Mouse (Mus musculus): ENCODE data around the gene Dner. TPM values are rescaled to one million over a fixed set of nuclear protein-coding genes. Genes with fewer than 3 reads are reported as not detected.

The Dner gene
- polyA plus RNA-seq, 1 experiment from 2014 or later, result 3.4 TPM

GRCm38 (mm10) chr1:84426679-84427078 is 269.3 kb downstream of the Dner start:
- Histone ChIP-seq H3K27me3 (replicated peaks; ENCODE audit: control insufficient read depth, insufficient read depth, low read length) (no peaks in the 10 kb centered on the region), H3K9ac (ENCODE audit: low read depth, low read length) (no peak overlapping the region), H3K4me1 (ENCODE audit: control insufficient read depth, insufficient read depth, low read length) (no peaks in the 10 kb centered on the region), H3K4me3 (ENCODE audit: low read length) (no peak overlapping the region), H3K27ac (ENCODE audit: low read length) (no peak overlapping the region), H3K4me2 (ENCODE audit: low read depth, low read length) (no peak overlapping the region), H3K36me3 (ENCODE audit: control insufficient read depth, insufficient read depth, low read length) (no peaks in the 10 kb centered on the region), H3K9me3 (ENCODE audit: control insufficient read depth, low read length) (no peaks in the 10 kb centered on the region)
- 81% methylated on average over 5 of the region's 5 CpGs for WGBS
- no peak for ATAC-seq

- no peaks in the 10 kb centered on the region for H3K9me3 ChIP-seq (ENCODE audit: control insufficient read depth, low read length)
- no peak overlapping the region for H3K9ac ChIP-seq (ENCODE audit: low read depth, low read length)
- ATAC-seq, result no peak
- H3K27ac ChIP-seq (ENCODE audit: low read length), result no peak overlapping the region
- 61% methylated on average over 2 of the region's 2 CpGs for WGBS
- no peak overlapping the region for H3K4me3 ChIP-seq (ENCODE audit: low read length)
- H3K27me3 ChIP-seq (replicated peaks; ENCODE audit: control insufficient read depth, insufficient read depth, low read length), result no peaks in the 10 kb centered on the region
- H3K4me1 ChIP-seq (ENCODE audit: control insufficient read depth, insufficient read depth, low read length), result no peaks in the 10 kb centered on the region
- no peaks in the 10 kb centered on the region for H3K36me3 ChIP-seq (ENCODE audit: control insufficient read depth, insufficient read depth, low read length)
- no peak overlapping the region for H3K4me2 ChIP-seq (ENCODE audit: low read depth, low read length)
Measured at GRCm38 (mm10) chr1:84422881-84423280, 273.1 kb downstream of the Dner start.

GRCm38 (mm10) chr1:84421845-84422244 is 274.2 kb downstream of the Dner start:
- H3K9me3 ChIP-seq (ENCODE audit: control insufficient read depth, low read length), result no peaks in the 10 kb centered on the region
- WGBS, result 86% methylated on average over 1 of the region's 1 CpGs
- ATAC-seq, result no peak
- no peaks in the 10 kb centered on the region for H3K27me3 ChIP-seq (replicated peaks; ENCODE audit: control insufficient read depth, insufficient read depth, low read length)
- no peak overlapping the region for H3K4me2 ChIP-seq (ENCODE audit: low read depth, low read length)
- no peak overlapping the region for H3K9ac ChIP-seq (ENCODE audit: low read depth, low read length)
- H3K27ac ChIP-seq (ENCODE audit: low read length), result no peak overlapping the region
- H3K36me3 ChIP-seq (ENCODE audit: control insufficient read depth, insufficient read depth, low read length), result no peaks in the 10 kb centered on the region
- H3K4me3 ChIP-seq (ENCODE audit: low read length), result no peak overlapping the region
- H3K4me1 ChIP-seq (ENCODE audit: control insufficient read depth, insufficient read depth, low read length), result no peaks in the 10 kb centered on the region

GRCm38 (mm10) chr1:84419416-84419815 is 276.6 kb downstream of the Dner start:
- no peak overlapping the region for H3K9ac ChIP-seq (ENCODE audit: low read depth, low read length)
- H3K27me3 ChIP-seq (replicated peaks; ENCODE audit: control insufficient read depth, insufficient read depth, low read length), result no peaks in the 10 kb centered on the region
- H3K4me2 ChIP-seq (ENCODE audit: low read depth, low read length), result no peak overlapping the region
- H3K27ac ChIP-seq (ENCODE audit: low read length), result no peak overlapping the region; the same call in 1 of the 2 replicates
- H3K9me3 ChIP-seq (ENCODE audit: control insufficient read depth, low read length), result no peaks in the 10 kb centered on the region
- H3K4me3 ChIP-seq (ENCODE audit: low read length), result no peak overlapping the region
- no peaks in the 10 kb centered on the region for H3K4me1 ChIP-seq (ENCODE audit: control insufficient read depth, insufficient read depth, low read length)
- ATAC-seq, result no peak
- no peaks in the 10 kb centered on the region for H3K36me3 ChIP-seq (ENCODE audit: control insufficient read depth, insufficient read depth, low read length)
- 27% methylated on average over 2 of the region's 2 CpGs for WGBS

- Histone ChIP-seq H3K36me3 (ENCODE audit: control insufficient read depth, insufficient read depth, low read length) (no peaks in the 10 kb centered on the region), H3K27ac (ENCODE audit: low read length) (no peak overlapping the region), H3K4me2 (ENCODE audit: low read depth, low read length) (no peak overlapping the region), H3K4me1 (ENCODE audit: control insufficient read depth, insufficient read depth, low read length) (no peaks in the 10 kb centered on the region), H3K4me3 (ENCODE audit: low read length) (no peak overlapping the region), H3K9ac (ENCODE audit: low read depth, low read length) (no peak overlapping the region), H3K9me3 (ENCODE audit: control insufficient read depth, low read length) (no peaks in the 10 kb centered on the region), H3K27me3 (replicated peaks; ENCODE audit: control insufficient read depth, insufficient read depth, low read length) (no peaks in the 10 kb centered on the region)
- WGBS, result 73% methylated on average over 9 of the region's 9 CpGs
- no peak for ATAC-seq
Measured at GRCm38 (mm10) chr1:84418511-84418910, 277.5 kb downstream of the Dner start.

GRCm38 (mm10) chr1:84417761-84418238 is 278.2 kb downstream of the Dner start:
- peak; percentile 69 for ATAC-seq
- H3K27me3 ChIP-seq (replicated peaks; ENCODE audit: control insufficient read depth, insufficient read depth, low read length), result no peaks in the 10 kb centered on the region
- WGBS, result 52% methylated on average over 9 of the region's 9 CpGs
- H3K4me3 ChIP-seq (ENCODE audit: low read length), result no peak overlapping the region
- H3K4me1 ChIP-seq (ENCODE audit: control insufficient read depth, insufficient read depth, low read length), result no peaks in the 10 kb centered on the region
- no peak overlapping the region for H3K4me2 ChIP-seq (ENCODE audit: low read depth, low read length)
- H3K9me3 ChIP-seq (ENCODE audit: control insufficient read depth, low read length), result no peaks in the 10 kb centered on the region
- no peak overlapping the region for H3K9ac ChIP-seq (ENCODE audit: low read depth, low read length)
- no peaks in the 10 kb centered on the region for H3K36me3 ChIP-seq (ENCODE audit: control insufficient read depth, insufficient read depth, low read length)
- peak overlapping the region; percentile 36; the same call in 1 of the 2 replicates for H3K27ac ChIP-seq (ENCODE audit: low read length)

GRCm38 (mm10) chr1:84417276-84417675 is 278.7 kb downstream of the Dner start:
- Histone ChIP-seq H3K9ac (ENCODE audit: low read depth, low read length) (no peak overlapping the region), H3K4me3 (ENCODE audit: low read length) (no peak overlapping the region), H3K9me3 (ENCODE audit: control insufficient read depth, low read length) (no peaks in the 10 kb centered on the region), H3K27ac (ENCODE audit: low read length) (peak overlapping the region; percentile 36; the same call in 1 of the 2 replicates), H3K36me3 (ENCODE audit: control insufficient read depth, insufficient read depth, low read length) (no peaks in the 10 kb centered on the region), H3K4me2 (ENCODE audit: low read depth, low read length) (no peak overlapping the region), H3K27me3 (replicated peaks; ENCODE audit: control insufficient read depth, insufficient read depth, low read length) (no peaks in the 10 kb centered on the region), H3K4me1 (ENCODE audit: control insufficient read depth, insufficient read depth, low read length) (no peaks in the 10 kb centered on the region)
- no peak for ATAC-seq
- WGBS, result 71% methylated on average over 6 of the region's 6 CpGs

GRCm38 (mm10) chr1:84414464-84414863 is 281.6 kb downstream of the Dner start:
- WGBS, result 88% methylated on average over 3 of the region's 3 CpGs
- Histone ChIP-seq H3K27me3 (replicated peaks; ENCODE audit: control insufficient read depth, insufficient read depth, low read length) (no peaks in the 10 kb centered on the region), H3K27ac (ENCODE audit: low read length) (no peak overlapping the region), H3K9ac (ENCODE audit: low read depth, low read length) (no peak overlapping the region), H3K4me2 (ENCODE audit: low read depth, low read length) (no peak overlapping the region), H3K9me3 (ENCODE audit: control insufficient read depth, low read length) (no peaks in the 10 kb centered on the region), H3K36me3 (ENCODE audit: control insufficient read depth, insufficient read depth, low read length) (no peaks in the 10 kb centered on the region), H3K4me1 (ENCODE audit: control insufficient read depth, insufficient read depth, low read length) (no peaks in the 10 kb centered on the region), H3K4me3 (ENCODE audit: low read length) (no peak overlapping the region)
- no peak for ATAC-seq

GRCm38 (mm10) chr1:84409514-84409913 is 286.5 kb downstream of the Dner start:
- ATAC-seq, result no peak
- no peak overlapping the region for H3K4me2 ChIP-seq (ENCODE audit: low read depth, low read length)
- WGBS, result 77% methylated on average over 2 of the region's 2 CpGs
- no peak overlapping the region for H3K4me3 ChIP-seq (ENCODE audit: low read length)
- no peaks in the 10 kb centered on the region for H3K27me3 ChIP-seq (replicated peaks; ENCODE audit: control insufficient read depth, insufficient read depth, low read length)
- H3K9ac ChIP-seq (ENCODE audit: low read depth, low read length), result no peak overlapping the region
- H3K4me1 ChIP-seq (ENCODE audit: control insufficient read depth, insufficient read depth, low read length), result 0 out of 2 replicates have a peak, but pooled peaks cover 2% of the 10 kb centered on the region
- no peaks in the 10 kb centered on the region for H3K9me3 ChIP-seq (ENCODE audit: control insufficient read depth, low read length)
- H3K27ac ChIP-seq (ENCODE audit: low read length), result no peak overlapping the region
- no peaks in the 10 kb centered on the region for H3K36me3 ChIP-seq (ENCODE audit: control insufficient read depth, insufficient read depth, low read length)

- no peak for ATAC-seq
- Histone ChIP-seq H3K4me1 (ENCODE audit: control insufficient read depth, insufficient read depth, low read length) (0 out of 2 replicates have a peak, but pooled peaks cover 2% of the 10 kb centered on the region), H3K9me3 (ENCODE audit: control insufficient read depth, low read length) (no peaks in the 10 kb centered on the region), H3K4me3 (ENCODE audit: low read length) (no peak overlapping the region), H3K27me3 (replicated peaks; ENCODE audit: control insufficient read depth, insufficient read depth, low read length) (no peaks in the 10 kb centered on the region), H3K36me3 (ENCODE audit: control insufficient read depth, insufficient read depth, low read length) (no peaks in the 10 kb centered on the region), H3K27ac (ENCODE audit: low read length) (no peak overlapping the region), H3K9ac (ENCODE audit: low read depth, low read length) (no peak overlapping the region), H3K4me2 (ENCODE audit: low read depth, low read length) (no peak overlapping the region)
- 82% methylated on average over 2 of the region's 2 CpGs for WGBS
Measured at GRCm38 (mm10) chr1:84408873-84409272, 287.1 kb downstream of the Dner start.

All from intestine, embryonic 16.5 days (tissue).